16 mouse cellular contexts compared by ENCODE assay signal in the genomic region with DNA sequence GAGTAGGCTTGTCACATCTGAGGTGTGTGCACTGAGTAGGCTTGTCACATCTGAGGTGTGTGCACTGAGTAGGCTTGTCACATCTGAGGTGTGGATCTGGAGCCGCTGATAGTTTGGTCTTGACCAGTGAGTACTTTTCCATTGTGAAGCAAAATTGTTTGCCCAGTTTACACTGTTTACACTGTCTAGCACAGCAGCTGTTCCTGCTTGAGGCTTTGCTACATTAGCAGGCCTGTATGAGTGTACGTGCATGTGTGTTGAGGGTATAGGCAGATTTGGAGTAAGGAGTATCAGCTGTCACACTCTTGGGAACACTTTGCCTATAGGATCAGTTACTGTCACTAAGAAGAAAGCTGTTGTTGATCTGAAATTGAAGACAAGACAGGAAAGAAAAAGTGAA. TPM values are rescaled to one million over a fixed set of nuclear protein-coding genes. Genes with fewer than 3 reads are reported as not detected.
DNase-seq lines count a peak whose midpoint lies in the region; ATAC-seq and TF ChIP-seq lines count a peak whose summit lies in the region.
"Had no signal": no experiment of that assay in that cellular context is flagged by ENCODE, and none has a peak within 500 bp of the region (broad histone marks: within the 10 kb centered on the region; RNA-seq: fewer than 3 reads in every experiment).

No protein-coding gene starts in this region.

- no peak overlapping the region for H3K27ac ChIP-seq in forebrain, embryonic 15.5 days (replicated peaks)
- no peak overlapping the region for H3K27ac ChIP-seq in forebrain, postnatal 0 days (ENCODE audit: low read depth, low read length)
- H3K27ac ChIP-seq in liver, embryonic 16.5 days (ENCODE audit: low read length), result no peak overlapping the region
- no peak overlapping the region for H3K27ac ChIP-seq in liver, embryonic 12.5 days
- no peak overlapping the region for H3K27ac ChIP-seq in embryonic facial prominence, embryonic 12.5 days
- H3K27ac ChIP-seq: macrophage; midbrain, embryonic 15.5 days had no signal

- H3K4me1 ChIP-seq in forebrain, embryonic 15.5 days, result 0 out of 2 replicates have a peak, but pooled peaks cover 5% of the 10 kb centered on the region
- no peaks in the 10 kb centered on the region for H3K4me1 ChIP-seq in forebrain, postnatal 0 days (ENCODE audit: insufficient read depth)
- peaks cover 3% of the 10 kb centered on the region for H3K4me1 ChIP-seq in liver, embryonic 16.5 days (ENCODE audit: control insufficient read depth, low read depth, low read length)
- H3K4me1 ChIP-seq in liver, embryonic 12.5 days, result no peaks in the 10 kb centered on the region
- no peaks in the 10 kb centered on the region for H3K4me1 ChIP-seq in embryonic facial prominence, embryonic 12.5 days
- H3K4me1 ChIP-seq: midbrain, embryonic 15.5 days had no signal

- WGBS in forebrain, embryonic 15.5 days, result 64% methylated on average over 2 of the region's 2 CpGs
- 57% methylated on average over 2 of the region's 2 CpGs for WGBS in forebrain, postnatal 0 days
- 77% methylated on average over 2 of the region's 2 CpGs for WGBS in liver, embryonic 16.5 days (ENCODE audit: insufficient replicate concordance)
- WGBS in liver, embryonic 12.5 days (ENCODE audit: insufficient replicate concordance), result 76% methylated on average over 2 of the region's 2 CpGs
- WGBS in embryonic facial prominence, embryonic 12.5 days, result 67% methylated on average over 2 of the region's 2 CpGs

- no peak overlapping the region for H3K9ac ChIP-seq in forebrain, embryonic 15.5 days (replicated peaks)
- H3K9ac ChIP-seq in forebrain, postnatal 0 days, result no peak overlapping the region
- no peak overlapping the region for H3K9ac ChIP-seq in liver, embryonic 16.5 days (ENCODE audit: low read depth, low read length)
- H3K9ac ChIP-seq in liver, embryonic 12.5 days, result no peak overlapping the region
- no peak overlapping the region for H3K9ac ChIP-seq in embryonic facial prominence, embryonic 12.5 days
- H3K9ac ChIP-seq: midbrain, embryonic 15.5 days had no signal

- H3K4me2 ChIP-seq in forebrain, embryonic 15.5 days (replicated peaks), result no peak overlapping the region
- no peak overlapping the region for H3K4me2 ChIP-seq in forebrain, postnatal 0 days (ENCODE audit: low read depth)
- no peak overlapping the region for H3K4me2 ChIP-seq in liver, embryonic 16.5 days (ENCODE audit: low read depth, low read length)
- H3K4me2 ChIP-seq in liver, embryonic 12.5 days, result no peak overlapping the region
- H3K4me2 ChIP-seq in embryonic facial prominence, embryonic 12.5 days (replicated peaks), result no peak overlapping the region
- H3K4me2 ChIP-seq: midbrain, embryonic 15.5 days had no signal

- no peaks in the 10 kb centered on the region for H3K27me3 ChIP-seq in forebrain, embryonic 15.5 days
- no peaks in the 10 kb centered on the region for H3K27me3 ChIP-seq in forebrain, postnatal 0 days (ENCODE audit: insufficient read depth, low read length)
- no peaks in the 10 kb centered on the region for H3K27me3 ChIP-seq in liver, embryonic 16.5 days (ENCODE audit: control insufficient read depth, insufficient read depth, low read depth, low read length)
- H3K27me3 ChIP-seq in liver, embryonic 12.5 days (replicated peaks), result no peaks in the 10 kb centered on the region
- H3K27me3 ChIP-seq in embryonic facial prominence, embryonic 12.5 days, result no peaks in the 10 kb centered on the region
- H3K27me3 ChIP-seq: midbrain, embryonic 15.5 days had no signal

- no peak for TF ChIP-seq CTCF in forebrain, postnatal 0 days (IDR thresholded peaks at IDR 0.05; ENCODE audit: low read depth)

- 0 out of 2 replicates have a peak, but pooled peaks have one; percentile 35 for ATAC-seq in forebrain, embryonic 15.5 days (replicated peaks)
- no peak for ATAC-seq in forebrain, postnatal 0 days
- peak; percentile 58; the same call in 1 of the 2 replicates for ATAC-seq in liver, embryonic 16.5 days (ENCODE audit: low read depth)
- no peak for ATAC-seq in liver, embryonic 12.5 days
- ATAC-seq in embryonic facial prominence, embryonic 12.5 days (ENCODE audit: insufficient number of reproducible peaks, insufficient read depth, low FRiP score, low TSS enrichment), result 0 out of 2 replicates have a peak, but pooled peaks have one; percentile 72
- ATAC-seq in megakaryocyte progenitor cell, adult 5-6 weeks (replicated peaks; ENCODE audit: poor library complexity), result 0 out of 2 replicates have a peak, but pooled peaks have one; percentile 29
- ATAC-seq: inflammation-experienced regulatory T-cells, adult 6 months; midbrain, embryonic 15.5 days had no signal

- intact Hi-C loops in heart, postnatal 10 days (cut with DNase I), result no loop called here

- no peaks in the 10 kb centered on the region for H3K9me3 ChIP-seq in forebrain, embryonic 15.5 days
- no peaks in the 10 kb centered on the region for H3K9me3 ChIP-seq in forebrain, postnatal 0 days (ENCODE audit: low read length)
- no peaks in the 10 kb centered on the region for H3K9me3 ChIP-seq in liver, embryonic 16.5 days (replicated peaks; ENCODE audit: control insufficient read depth, low read length)
- no peaks in the 10 kb centered on the region for H3K9me3 ChIP-seq in liver, embryonic 12.5 days (replicated peaks)
- no peaks in the 10 kb centered on the region for H3K9me3 ChIP-seq in embryonic facial prominence, embryonic 12.5 days
- H3K9me3 ChIP-seq: midbrain, embryonic 15.5 days had no signal

- H3K4me3 ChIP-seq in forebrain, embryonic 15.5 days, result no peak overlapping the region
- H3K4me3 ChIP-seq in forebrain, postnatal 0 days (ENCODE audit: low read depth, low read length), result no peak overlapping the region
- H3K4me3 ChIP-seq in liver, embryonic 16.5 days (ENCODE audit: low read depth, low read length), result no peak overlapping the region
- H3K4me3 ChIP-seq in liver, embryonic 12.5 days, result no peak overlapping the region
- H3K4me3 ChIP-seq in embryonic facial prominence, embryonic 12.5 days, result no peak overlapping the region
- H3K4me3 ChIP-seq: midbrain, embryonic 15.5 days had no signal

- H3K36me3 ChIP-seq in forebrain, embryonic 15.5 days, result peaks cover 24% of the 10 kb centered on the region
- peaks cover 27% of the 10 kb centered on the region for H3K36me3 ChIP-seq in forebrain, postnatal 0 days (ENCODE audit: insufficient read depth)
- H3K36me3 ChIP-seq in liver, embryonic 16.5 days (ENCODE audit: control insufficient read depth, insufficient read depth), result no peaks in the 10 kb centered on the region
- H3K36me3 ChIP-seq in liver, embryonic 12.5 days, result peaks cover 36% of the 10 kb centered on the region
- H3K36me3 ChIP-seq in embryonic facial prominence, embryonic 12.5 days, result peaks cover 36% of the 10 kb centered on the region

- DNase-seq in forebrain, postnatal 0 days, result no peak
- DNase-seq in heart, postnatal 10 days, result no peak
- no peak for DNase-seq in layer of hippocampus, adult 9-10 months (ENCODE audit: low spot score)
- DNase-seq: B cell, adult 2 months; cerebellum, postnatal 36 days; left cerebral cortex, postnatal 4 days; spleen, adult 18-20 months; thymus, postnatal 4 days had no signal

RNA-seq across cellular contexts. Expression of gene Specc1l, which starts 21.6 kb away (rescaled TPM):
- 42.8 and 44.7 TPM in 2 replicates for polyA plus RNA-seq in forebrain, embryonic 15.5 days (2015; fragmentation: Nextera tagmentation; extraction: Ambion mirVana)
- 46.1 and 64.5 TPM in 2 replicates for total RNA-seq in forebrain, postnatal 0 days (2014; rRNA removed)
- 16.2 and 21.4 TPM in 2 replicates for polyA plus RNA-seq in forebrain, postnatal 0 days (2015; fragmentation: Nextera tagmentation; extraction: Ambion mirVana)
- 5.6 and 6.7 TPM in 2 replicates for polyA plus RNA-seq in liver, embryonic 16.5 days (2015; fragmentation: Nextera tagmentation; extraction: Ambion mirVana)
- polyA plus RNA-seq in liver, embryonic 12.5 days (2016; fragmentation: Nextera tagmentation; extraction: Ambion mirVana), result 13.2 and 13.4 TPM in 2 replicates
- polyA plus RNA-seq in embryonic facial prominence, embryonic 12.5 days (2016; fragmentation: Nextera tagmentation; extraction: Ambion mirVana), result 49.9 and 52.3 TPM in 2 replicates
- 20.0 and 21.7 TPM in 2 replicates for total RNA-seq in megakaryocyte progenitor cell, adult 5-6 weeks (2015)
- 30.2 and 32.8 TPM in 2 replicates for total RNA-seq in megakaryocyte progenitor cell, adult 5-6 weeks (2017)
- 10 to 100 TPM; 36.9 to 49.4 TPM for total RNA-seq in heart, postnatal 10 days (2021)

Comparison
In these comparisons a context has a peak if more than half of its experiments do, and no peak if none do; other contexts are left out.
1. ATAC-seq: peak in forebrain, embryonic 15.5 days (single experiment), liver, embryonic 16.5 days (single experiment), embryonic facial prominence, embryonic 12.5 days (single experiment) and megakaryocyte progenitor cell, adult 5-6 weeks (single experiment); none in forebrain, postnatal 0 days (single experiment) and liver, embryonic 12.5 days (single experiment).